9 mouse cellular contexts compared by ENCODE assay signal in the genomic region with DNA sequence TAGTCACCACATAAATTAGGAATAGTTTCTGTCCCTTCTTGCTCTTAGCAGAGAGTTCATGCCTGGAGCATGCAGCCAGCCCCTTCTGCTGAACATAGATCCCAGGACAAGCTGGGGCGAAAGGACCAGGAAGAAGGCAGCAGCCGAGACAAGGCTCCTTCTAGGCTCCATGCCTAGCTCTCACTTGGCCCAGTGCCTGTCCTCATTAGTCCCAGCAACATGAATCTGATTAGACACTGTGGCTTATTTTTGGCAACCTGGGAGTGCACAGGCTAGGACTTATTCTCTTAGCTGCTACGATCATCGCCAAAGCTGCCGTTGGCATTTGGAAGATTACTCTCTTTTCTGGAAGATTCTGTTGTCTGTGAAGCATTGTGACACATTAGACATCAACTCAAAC.
A peak's percentile ranks its signal among the peaks of the same experiment; 100 is the strongest.
DNase-seq lines count a peak whose midpoint lies in the region; ATAC-seq lines count a peak whose summit lies in the region.
"Had no signal": no experiment of that assay in that cellular context is flagged by ENCODE, and none has a peak within 500 bp of the region (broad histone marks: within the 10 kb centered on the region; RNA-seq: fewer than 3 reads in every experiment).

No protein-coding gene starts in this region.

- H3K4me3 ChIP-seq in limb, embryonic 12.5 days (replicated peaks) = no peak overlapping the region
- H3K4me3 ChIP-seq in limb, embryonic 10.5 days = no peak overlapping the region
- H3K4me3 ChIP-seq: neural tube, embryonic 13.5 days had no signal

- H3K36me3 ChIP-seq in limb, embryonic 12.5 days = no peaks in the 10 kb centered on the region
- no peaks in the 10 kb centered on the region for H3K36me3 ChIP-seq in limb, embryonic 10.5 days
- H3K36me3 ChIP-seq: neural tube, embryonic 13.5 days had no signal

- H3K27me3 ChIP-seq in limb, embryonic 12.5 days = no peaks in the 10 kb centered on the region
- no peaks in the 10 kb centered on the region for H3K27me3 ChIP-seq in limb, embryonic 10.5 days (ENCODE audit: low read depth, poor library complexity, severe bottlenecking)
- H3K27me3 ChIP-seq: neural tube, embryonic 13.5 days had no signal

- intact Hi-C loops in left cerebral cortex, postnatal 10 days (cut with DNase I) = loop anchor here (10.0 kb wide), 1 partner anchor 110 kb away; a partner anchor contains a TSS

- ATAC-seq in limb, embryonic 12.5 days (ENCODE audit: insufficient number of reproducible peaks, insufficient read depth, low FRiP score, low TSS enrichment, low read depth) = peak; percentile 47; the same call in 1 of the 2 replicates

- H3K4me1 ChIP-seq in limb, embryonic 12.5 days (replicated peaks) = peaks cover 11% of the 10 kb centered on the region; the same call in 1 of the 2 replicates
- peaks cover 16% of the 10 kb centered on the region for H3K4me1 ChIP-seq in limb, embryonic 10.5 days

- H3K9me3 ChIP-seq in limb, embryonic 12.5 days = no peaks in the 10 kb centered on the region
- no peaks in the 10 kb centered on the region for H3K9me3 ChIP-seq in limb, embryonic 10.5 days (replicated peaks)
- H3K9me3 ChIP-seq: neural tube, embryonic 13.5 days had no signal

- H3K4me2 ChIP-seq in limb, embryonic 12.5 days = no peak overlapping the region
- H3K4me2 ChIP-seq: neural tube, embryonic 13.5 days had no signal

- no peak for DNase-seq in limb, embryonic 10.5 days (ENCODE audit: low spot score)
- DNase-seq in cerebellum, postnatal 14 days = peak; percentile 94 to 95
- peak; percentile 55 for DNase-seq in heart, postnatal 4 days
- DNase-seq in left cerebral cortex, postnatal 10 days (ENCODE audit: extremely low spot score in 1 of 2, low spot score in 2 of 2) = peak; percentile 71 to 86
- peak; percentile 66 for DNase-seq in testis, postnatal 10 days (ENCODE audit: low spot score)
- DNase-seq in spleen, postnatal 4 days (ENCODE audit: low spot score in 2 of 2) = no peak
- DNase-seq in embryo, embryonic 11 days = no peak

- no peak overlapping the region for H3K9ac ChIP-seq in limb, embryonic 12.5 days (replicated peaks)
- H3K9ac ChIP-seq: neural tube, embryonic 13.5 days had no signal

- 61% methylated on average over 5 of the region's 5 CpGs for WGBS in limb, embryonic 12.5 days
- WGBS in limb, embryonic 10.5 days = 90% methylated on average over 5 of the region's 5 CpGs

- no peak overlapping the region for H3K27ac ChIP-seq in limb, embryonic 12.5 days
- no peak overlapping the region for H3K27ac ChIP-seq in limb, embryonic 10.5 days
- H3K27ac ChIP-seq: neural tube, embryonic 13.5 days had no signal

Comparison
In these comparisons a context has a peak if more than half of its experiments do, and no peak if none do; other contexts are left out.
1. DNase-seq: peak in cerebellum, postnatal 14 days (2 of 2), heart, postnatal 4 days (single experiment), left cerebral cortex, postnatal 10 days (2 of 2) and testis, postnatal 10 days (single experiment); none in limb, embryonic 10.5 days (single experiment), spleen, postnatal 4 days (0 of 2) and embryo, embryonic 11 days (single experiment).